Mouse (Mus musculus) G1E (cell line): Measurements from ENCODE around the gene Cbx5.

Experiments
- CTCF ChIP-seq: IDR thresholded peaks from 2 replicates; pipeline ENCODE4 v1.5.1; 2012; ENCODE audit warnings: low read depth, low read length, inconsistent platforms, mixed read lengths
- GATA1 ChIP-seq: IDR thresholded peaks from 2 replicates; pipeline ENCODE4 v1.6.1; 2012; ENCODE audit warnings: borderline replicate concordance, low read length, inconsistent platforms, mixed read lengths
- POLR2AphosphoS5 ChIP-seq: IDR thresholded peaks from 2 replicates; pipeline ENCODE4 v1.6.1; 2012; ENCODE audit warnings: low read depth, low read length, inconsistent platforms; ENCODE audit not compliant: insufficient replicate concordance
- TAL1 ChIP-seq: conservative IDR thresholded peaks from 2 replicates; pipeline ENCODE4 v1.6.1; 2012; ENCODE audit warnings: low read depth, low read length, inconsistent platforms, mixed read lengths

- TF ChIP-seq CTCF (peak; percentile 100), TAL1 (no peak), GATA1 (no peak), POLR2AphosphoS5 (no peak)
These were observed 57.3 kb downstream of the Cbx5 start for GRCm38 (mm10) chr15:103182166-103182790.
